Mouse (Mus musculus) cerebellum, adult 8-10 months (tissue): ENCODE results near the gene Mbd4.
A peak's percentile ranks its signal among the peaks of the same experiment; 100 is the strongest.
"Not testable (repeated sequence)": the region's sequence is repeated elsewhere in the genome, so short reads cannot be mapped to it uniquely, and the experiment has no call there.

Source experiments
- DNase-seq: peaks from one replicate; pipeline ENCODE4 v3.0.0; 2022

Mbd4 gene

DNA sequence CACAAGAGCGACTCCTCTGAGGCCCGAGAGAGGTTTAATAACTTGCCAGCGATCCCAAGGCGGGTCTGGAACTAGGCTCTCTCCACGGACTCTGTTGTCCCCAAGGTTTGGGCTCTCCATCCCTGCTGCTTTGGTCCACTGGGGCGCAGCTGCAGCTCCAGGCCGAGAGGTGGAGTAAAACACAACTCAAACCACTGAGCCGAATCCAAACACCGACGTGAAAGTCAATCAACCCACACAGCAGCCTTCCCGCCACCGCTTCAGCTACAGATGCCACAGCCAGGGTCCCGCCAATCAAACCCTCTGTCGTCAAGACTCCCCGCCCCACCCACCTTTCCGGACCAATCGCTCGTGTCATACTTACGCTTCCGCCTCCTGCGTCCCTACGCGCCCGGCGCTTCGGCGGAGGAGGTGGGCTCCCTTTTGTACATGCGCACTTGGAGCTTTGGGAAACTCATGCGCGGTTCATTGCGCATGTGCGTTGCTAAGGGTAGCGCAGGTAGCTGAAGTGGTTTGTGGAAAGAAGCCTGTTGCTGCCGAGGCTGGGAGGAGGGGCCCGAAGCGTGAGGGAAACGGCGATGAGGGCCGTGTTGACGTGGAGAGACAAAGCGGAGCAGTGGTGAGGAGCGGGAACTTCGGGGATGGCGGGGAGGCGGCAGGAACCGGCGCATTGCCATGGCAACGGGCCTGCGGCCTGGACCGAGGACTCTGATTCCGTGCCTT, at the start of gene Mbd4, which contains the start of gene Ift122:
TSS of gene Mbd4 (minus strand) at position 281 of the 723 bp plus-strand sequence.
TSS of gene Ift122 (plus strand) at position 380 of the 723 bp plus-strand sequence.
- peak; percentile 95 for DNase-seq

DNA sequence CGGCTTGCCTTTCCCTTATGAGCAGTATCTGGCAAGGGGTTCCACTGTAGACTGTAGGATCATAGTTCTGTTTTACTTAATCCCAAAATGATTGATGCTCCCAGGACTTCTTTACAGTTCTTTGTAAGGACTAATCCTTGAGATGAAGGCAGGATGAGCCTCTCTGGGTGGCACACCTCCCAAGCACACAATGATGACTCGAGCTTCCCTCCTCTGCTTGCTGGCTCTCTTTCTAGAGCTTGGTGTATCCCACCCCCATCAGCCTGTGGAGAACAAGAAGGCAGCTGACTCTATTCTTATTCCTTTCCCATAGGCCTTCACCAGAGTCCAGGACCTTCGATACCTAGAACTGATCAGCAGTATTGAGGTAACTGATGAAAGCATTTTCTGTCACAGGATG, 49.4 kb upstream of the Mbd4 start:
- DNase-seq, result no peak

DNA sequence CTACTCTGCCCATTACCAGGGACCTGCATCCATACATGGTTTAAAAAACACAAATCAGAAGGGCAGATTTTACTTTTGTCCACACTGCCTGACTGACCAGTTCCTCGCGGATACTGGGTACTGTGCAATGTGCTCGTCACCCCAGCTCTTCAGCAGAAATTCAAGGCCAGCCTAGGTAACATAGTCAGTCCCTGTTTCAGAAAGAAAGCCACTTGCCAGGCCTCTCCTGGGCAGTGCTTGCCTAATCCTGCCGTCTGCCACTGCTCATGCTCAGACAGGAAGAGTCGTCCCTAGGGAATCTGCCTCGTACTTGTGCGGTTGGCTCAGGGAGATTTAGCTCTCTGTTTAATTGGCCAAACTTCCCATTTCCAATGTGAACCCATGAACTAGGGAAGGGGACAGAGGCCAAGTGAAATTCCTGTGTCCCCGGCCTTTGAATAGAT, 48.3 kb upstream of the Mbd4 start:
- no peak for DNase-seq

DNA sequence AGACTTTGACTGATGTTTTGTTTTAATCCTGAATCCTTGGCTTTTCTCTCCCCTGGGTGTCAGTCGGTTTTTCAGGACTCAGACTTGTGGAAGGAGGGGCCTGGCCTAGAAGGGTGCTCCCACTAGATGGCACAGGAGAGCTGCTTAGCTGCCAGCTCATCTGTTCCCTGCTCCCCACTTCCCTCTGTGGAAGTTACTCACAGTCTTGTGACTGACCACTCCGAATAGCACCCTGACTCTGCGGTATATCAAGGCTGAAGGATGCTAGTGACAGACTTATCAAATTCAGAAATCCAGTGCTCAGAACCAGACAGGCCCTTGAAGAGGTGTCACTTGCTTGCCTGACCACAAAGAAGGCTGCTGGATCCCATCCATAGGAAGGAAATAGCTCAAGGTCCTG, 47.9 kb upstream of the Mbd4 start:
- DNase-seq, result peak; percentile 83

DNA sequence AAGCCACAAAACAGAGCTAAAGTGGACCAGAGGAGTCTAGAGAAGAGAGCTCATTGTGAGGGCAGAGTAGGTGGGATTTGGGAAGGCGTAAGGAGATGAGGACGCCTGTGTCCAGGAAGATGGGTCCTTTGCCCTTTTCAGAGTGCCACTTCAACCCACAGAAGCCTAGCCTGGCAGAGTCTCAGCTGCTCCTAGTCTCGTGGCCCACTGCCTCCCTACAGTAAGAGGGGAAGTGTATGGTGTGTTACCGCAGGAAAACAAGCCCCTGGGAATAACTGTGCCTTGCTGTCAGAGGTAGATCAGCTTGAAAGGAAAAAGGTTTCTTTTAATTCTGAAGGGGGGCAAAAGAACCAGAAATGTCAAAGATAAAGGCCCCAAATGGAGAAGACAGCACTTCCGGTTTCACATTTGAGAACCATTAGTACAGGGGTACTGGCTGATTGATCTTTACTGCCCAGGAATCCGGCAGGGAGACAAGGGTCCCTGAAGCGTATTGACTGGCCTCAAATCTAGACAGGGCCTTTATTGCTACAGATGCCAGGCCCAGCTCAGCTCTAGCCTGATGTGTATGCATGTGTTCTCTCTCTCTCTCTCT, 44.9 kb upstream of the Mbd4 start:
- no peak for DNase-seq

DNA sequence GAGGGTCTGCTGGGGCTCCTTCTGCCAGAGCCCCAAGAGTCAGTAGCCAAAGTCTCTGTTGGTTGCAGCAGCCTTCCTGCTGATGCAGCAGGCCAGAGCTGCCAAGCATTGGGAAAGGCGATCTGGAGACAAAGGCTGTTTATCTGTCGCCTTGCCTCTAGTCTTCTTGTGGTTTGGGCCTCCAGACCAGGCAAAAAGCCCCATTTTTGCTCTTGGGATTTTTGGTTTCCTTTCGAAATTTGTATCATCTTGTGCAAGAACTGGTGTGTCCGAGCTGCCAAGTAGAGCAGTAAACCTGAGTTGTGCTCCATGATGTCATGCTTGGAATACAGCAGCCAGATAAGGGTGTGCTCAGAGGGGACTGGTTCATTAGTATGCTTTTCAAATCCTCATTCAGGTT, 43.9 kb upstream of the Mbd4 start:
- no peak for DNase-seq

DNA sequence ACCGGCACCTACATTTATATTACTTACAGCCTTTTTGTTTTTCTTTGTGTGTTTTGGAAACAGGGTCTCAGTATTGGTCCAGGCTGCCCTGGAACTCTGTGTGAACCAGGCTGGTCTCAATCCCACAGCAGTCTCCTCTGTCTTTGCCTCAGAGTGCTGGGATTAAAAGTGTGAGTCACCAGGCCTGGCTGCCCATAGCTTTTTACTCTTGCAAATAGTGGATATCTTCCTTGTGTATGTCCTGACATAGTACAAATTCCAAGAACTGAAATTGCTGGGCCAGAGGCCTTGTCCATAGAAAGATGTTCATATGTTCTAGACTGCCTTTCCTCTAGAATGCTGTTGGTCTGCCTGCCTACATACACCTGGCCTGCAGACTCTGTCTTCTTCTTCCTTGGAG, 43.2 kb upstream of the Mbd4 start:
- DNase-seq, result no peak

DNA sequence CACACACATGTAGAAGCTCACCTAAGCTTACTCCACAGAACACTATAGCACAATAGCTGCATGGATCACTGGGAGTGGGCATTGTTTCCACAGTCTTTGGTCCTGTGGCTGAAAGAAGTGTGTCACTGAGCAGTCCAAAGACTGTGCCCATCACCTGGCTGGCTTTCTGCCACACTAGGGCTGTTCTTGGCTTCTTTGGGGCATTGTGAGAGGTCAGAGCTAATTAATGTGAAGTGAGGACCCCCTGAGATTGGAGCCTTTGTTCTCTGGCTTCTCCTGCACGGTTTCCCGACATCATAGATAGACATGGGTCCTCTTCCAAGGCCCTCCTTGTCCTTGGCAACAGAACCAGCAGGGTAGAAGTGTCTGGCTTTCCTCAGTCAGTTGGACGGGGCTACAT, 39.2 kb upstream of the Mbd4 start:
- no peak for DNase-seq

DNA sequence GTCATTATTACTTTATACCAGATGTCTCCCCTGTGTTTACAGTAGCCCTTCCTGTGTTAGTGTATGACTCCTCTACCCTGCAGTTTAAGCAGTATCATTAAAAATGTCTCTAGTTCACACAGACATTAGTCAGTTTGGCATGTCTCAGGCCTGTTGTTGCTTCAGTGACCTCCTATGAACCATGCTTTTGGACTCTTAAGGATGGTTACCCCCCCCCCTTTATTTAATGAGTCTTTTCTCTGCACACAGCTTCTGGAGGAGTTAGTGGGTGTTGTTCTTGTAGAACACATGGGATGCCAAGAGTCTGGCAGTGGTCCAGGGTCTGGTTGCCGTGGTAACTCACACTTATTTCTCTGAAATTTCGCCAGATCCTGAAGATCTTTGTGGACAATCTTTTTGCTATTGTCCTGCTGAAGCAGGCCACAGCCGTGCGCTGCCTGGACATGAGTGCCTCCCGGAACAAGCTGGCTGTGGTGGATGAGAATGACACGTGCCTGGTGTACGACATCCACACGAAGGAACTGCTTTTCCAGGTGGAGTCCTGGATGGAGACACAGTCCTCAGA, 38.4 kb upstream of the Mbd4 start:
- DNase-seq, result peak; percentile 53

DNA sequence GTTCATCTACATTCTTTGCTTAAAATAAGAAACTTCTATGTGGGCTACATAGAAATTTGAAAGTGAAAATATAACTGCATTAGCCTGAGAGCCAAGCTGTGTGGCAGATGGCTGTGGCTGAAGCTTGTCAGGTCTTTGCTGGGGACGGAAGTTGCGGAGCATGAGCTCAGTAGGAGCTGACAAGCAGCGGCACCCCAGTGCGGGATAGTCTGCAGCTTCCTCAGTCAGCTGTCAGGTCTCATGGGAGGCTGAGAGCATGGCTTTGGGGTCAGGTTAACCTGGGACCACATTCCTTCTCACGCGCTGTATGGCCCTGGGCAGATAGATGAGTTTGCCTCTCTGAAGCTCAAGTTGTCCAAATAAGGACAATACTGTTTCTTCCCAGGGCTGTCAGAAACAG, 37.9 kb upstream of the Mbd4 start:
- no peak for DNase-seq

DNA sequence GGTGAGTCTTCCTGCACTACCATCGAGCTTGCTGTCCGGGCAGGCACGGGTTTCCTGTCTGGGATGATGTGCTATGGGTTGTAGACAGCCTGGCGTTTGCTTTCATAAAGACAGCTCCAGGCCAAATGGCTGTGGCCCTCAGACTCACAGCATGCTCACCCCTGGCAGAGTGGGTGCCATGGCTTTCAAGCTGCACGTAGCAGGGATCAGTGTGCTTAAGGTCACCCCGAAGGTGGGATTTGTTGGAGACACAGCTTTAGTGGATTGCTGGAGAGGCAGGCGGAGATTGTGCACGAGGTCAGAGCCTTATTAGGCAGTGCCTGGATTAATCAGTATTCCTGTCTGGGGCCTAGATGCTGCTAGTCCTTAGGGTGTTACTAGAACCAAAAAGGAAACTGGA, 37.4 kb upstream of the Mbd4 start:
- DNase-seq, result no peak

DNA sequence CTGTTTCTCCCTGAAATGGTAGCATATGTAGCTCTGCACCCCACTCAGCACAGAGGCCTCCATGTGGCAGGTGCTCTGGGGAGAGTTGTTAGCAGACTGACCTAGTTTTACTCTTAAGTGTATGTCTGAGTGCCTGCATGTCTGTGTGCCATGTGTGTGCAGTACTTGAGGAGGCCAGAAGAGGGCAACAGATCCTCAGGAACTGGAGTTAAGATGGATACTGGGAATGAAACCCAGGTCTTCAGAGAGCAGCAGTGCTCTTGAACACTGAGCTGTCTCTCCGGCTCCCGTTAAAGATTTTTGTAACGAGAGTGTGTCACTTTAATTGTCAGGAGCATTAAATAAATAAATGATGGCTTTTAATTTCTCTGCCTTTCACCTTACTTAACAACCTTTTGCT, 35.1 kb upstream of the Mbd4 start:
- DNase-seq, result no peak

DNA sequence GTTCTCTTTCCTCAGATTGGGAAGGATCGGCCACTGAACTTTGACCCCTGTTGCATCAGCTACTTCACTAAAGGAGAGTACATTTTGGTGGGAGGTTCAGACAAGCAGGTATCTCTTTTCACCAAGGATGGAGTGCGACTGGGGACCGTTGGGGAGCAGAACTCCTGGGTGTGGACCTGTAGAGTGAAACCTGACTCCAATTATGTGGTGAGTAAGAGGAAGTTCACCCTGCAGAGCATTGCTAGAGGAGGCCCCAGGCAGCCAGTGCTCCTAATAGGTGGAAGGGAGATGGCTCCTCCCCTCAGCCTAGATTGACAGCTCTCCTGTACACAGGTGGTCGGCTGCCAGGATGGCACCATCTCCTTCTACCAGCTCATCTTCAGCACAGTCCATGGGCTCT, 33.7 kb upstream of the Mbd4 start:
- no peak for DNase-seq

DNA sequence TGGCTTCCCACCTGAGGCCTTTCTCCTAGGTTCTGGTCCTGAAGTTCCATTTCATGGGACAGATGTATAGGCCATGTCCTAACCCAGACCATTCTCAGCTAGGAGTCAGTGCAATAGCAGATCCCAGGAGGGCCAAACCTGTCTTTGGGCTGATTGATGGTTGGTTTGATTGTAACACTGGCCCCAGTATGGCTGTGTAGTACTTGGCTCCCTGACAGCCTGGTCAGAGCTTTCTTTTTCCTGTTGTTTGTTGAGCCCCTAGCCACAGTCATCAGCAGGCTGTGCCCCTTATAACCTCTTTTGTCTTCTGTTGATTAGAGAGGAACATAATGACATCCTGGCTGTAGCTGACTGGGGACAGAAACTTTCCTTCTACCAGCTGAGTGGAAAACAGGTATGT, 30.8 kb upstream of the Mbd4 start:
- no peak for DNase-seq

DNA sequence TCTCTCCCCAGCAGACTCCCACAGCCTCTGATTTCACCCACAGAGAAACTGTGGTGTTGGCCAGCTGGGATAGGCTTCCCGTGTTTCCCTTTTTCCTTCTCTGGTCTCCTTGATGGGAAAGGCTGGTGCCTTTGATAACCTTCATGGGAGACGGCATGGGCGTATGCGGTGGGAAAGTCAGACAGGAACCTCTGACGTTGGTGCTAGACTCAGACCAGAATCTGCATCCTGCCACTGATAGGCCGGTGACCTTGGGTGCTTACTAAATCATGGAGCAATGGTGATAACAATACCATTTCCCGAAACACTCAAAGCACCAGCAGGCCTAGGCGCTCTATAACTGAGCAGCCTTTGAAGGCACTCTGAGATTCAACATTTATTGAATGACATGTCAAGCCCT, 27.6 kb upstream of the Mbd4 start:
- no peak for DNase-seq

DNA sequence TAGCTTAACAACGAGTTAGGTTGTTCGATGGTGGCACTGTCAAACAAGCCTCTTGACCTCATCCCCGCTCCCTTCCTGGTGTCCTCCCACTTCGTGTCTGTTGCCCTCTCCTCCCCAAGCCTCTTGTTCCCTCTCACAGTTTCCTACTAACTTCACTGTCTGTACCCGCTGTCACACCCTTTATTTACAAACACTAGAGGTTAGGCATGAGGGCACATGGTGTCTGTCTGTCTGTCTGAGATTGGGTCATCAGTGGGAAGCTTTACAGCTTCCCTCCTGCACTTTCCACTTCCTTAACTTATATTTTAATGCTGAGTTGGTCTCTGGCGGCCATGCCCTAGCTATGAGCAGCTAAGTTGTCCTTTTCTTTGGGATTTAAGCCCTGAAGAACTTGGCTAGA, 26.6 kb upstream of the Mbd4 start:
- DNase-seq, result no peak

DNA sequence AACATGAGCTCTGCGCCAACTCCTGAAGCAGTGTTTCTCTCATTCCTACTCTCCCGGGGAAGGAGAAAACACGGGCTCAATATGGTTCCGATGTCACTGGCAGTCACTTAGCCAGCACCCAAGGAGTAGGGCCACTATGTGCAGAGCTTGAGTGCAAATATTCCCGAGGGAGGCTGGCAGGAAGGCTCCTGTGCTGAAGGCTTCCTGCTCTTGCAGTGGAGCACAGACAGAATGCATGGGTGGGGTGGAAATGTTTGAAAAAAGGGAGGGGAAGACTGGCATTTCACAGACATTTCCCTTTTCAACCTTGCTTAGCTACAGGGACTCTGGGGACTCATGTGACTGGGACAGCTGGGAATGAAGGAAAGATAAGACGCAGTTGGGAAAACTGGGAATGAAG, 25.5 kb upstream of the Mbd4 start:
- no peak for DNase-seq

DNA sequence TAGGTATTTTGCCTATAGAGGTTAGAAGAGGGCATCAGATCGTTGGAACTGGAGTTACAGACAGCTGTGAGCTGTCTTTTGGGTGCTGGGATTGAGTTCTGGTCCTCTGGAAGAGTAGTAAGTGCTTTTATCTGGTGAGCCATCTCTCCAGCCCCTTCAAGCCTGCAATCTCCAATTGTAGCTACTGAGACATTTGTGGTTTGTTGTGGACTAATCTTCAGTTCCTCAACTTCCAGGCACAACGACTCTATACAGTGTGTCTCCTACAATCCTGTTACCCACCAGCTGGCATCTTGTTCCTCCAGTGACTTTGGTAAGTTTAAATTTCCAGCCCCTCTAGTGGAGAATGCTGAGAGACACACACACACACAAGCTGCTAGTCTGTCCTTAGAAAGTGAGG, 24.1 kb upstream of the Mbd4 start:
- no peak for DNase-seq

DNA sequence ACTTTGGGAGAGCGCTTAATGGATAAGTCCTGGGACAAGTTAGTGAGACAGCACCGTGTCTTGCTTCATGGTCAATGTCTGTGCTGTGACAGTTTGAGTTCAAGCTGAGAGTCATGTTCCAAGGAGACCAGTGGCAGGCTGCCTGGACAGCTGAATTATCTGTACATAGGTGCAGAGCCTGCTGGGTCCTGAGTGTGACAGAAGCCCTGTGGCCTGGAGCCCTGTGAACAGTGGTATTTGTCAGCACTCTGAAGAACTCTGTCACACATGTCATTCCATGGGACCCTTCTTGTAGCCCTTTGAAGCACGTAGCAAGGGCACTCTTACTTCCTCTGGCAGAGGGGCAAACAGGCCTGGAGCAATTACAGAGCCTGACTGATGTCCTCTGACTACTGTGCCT, 18.1 kb upstream of the Mbd4 start:
- not testable (repeated sequence) for DNase-seq

DNA sequence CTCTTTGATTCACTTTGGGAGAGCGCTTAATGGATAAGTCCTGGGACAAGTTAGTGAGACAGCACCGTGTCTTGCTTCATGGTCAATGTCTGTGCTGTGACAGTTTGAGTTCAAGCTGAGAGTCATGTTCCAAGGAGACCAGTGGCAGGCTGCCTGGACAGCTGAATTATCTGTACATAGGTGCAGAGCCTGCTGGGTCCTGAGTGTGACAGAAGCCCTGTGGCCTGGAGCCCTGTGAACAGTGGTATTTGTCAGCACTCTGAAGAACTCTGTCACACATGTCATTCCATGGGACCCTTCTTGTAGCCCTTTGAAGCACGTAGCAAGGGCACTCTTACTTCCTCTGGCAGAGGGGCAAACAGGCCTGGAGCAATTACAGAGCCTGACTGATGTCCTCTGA, 14.0 kb upstream of the Mbd4 start:
- DNase-seq, result not testable (repeated sequence)

DNA sequence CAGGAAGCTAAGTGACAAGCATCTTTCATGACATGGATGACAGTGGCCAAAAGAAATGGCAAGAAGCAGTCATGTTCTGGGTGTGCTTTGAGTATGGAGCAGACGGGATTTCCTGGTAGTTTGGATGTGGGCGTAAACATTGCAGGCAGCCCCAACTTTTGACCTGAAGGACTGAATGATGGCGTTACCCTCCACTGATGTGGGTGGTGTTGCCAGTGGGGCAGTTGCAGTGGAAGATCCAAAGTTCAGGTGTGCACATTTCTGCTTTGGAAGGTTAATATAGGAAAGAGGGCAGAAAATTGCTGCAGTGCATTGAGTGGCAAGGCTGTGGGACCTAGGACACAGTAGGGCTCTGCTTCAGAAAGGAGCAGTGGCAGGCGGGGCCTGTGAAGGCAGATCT, 12.1 kb upstream of the Mbd4 start:
- DNase-seq, result no peak

DNA sequence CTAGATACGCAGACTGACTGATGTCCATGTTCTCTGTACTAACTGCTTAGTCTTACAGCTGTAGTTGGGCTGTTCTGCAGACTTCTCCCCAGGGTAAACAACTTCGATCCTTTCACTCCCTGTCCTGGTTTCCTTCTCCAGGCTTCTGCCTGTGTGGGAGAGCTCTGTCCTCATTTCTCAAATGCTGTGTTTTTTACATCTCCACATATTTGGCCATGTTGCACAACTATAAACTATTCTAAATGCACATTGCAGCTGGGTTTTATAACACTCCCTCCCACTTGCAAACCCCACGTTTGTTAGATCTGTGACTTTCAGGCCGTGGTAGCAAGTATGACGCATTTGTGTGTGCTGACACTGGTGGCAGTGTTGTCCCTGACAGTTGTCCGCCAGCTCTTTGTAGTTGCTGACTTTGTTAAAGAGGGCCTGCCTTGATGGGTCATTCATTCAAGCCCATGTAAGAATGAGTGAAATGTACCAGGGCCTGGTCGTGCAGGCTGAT, 10.2 kb upstream of the Mbd4 start:
- no peak for DNase-seq

DNA sequence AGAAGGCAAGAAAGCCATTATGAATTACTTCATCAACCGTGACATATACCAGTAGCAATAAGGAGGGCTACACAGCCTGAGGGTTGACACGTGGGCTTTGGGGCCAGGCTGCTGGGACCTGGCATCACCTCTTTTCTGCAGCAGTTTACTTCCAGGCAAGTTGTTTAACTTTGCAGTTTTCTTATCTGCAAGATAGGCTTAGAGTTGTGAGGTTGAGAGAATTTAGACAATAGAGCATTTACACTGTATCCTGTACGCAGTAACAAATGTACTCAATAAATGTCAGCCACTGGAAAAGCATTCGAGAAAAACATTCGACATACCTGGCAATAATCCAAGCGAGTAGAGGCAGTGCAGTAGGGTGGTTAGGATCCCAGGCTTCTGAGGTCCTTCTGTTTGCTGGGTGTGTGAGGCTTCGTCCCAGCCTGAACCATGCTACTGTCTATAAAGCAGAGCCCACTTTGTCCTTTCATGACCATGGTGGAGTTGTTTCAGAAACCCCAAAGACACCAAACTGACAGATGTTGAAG, 6.9 kb upstream of the Mbd4 start:
- no peak for DNase-seq

DNA sequence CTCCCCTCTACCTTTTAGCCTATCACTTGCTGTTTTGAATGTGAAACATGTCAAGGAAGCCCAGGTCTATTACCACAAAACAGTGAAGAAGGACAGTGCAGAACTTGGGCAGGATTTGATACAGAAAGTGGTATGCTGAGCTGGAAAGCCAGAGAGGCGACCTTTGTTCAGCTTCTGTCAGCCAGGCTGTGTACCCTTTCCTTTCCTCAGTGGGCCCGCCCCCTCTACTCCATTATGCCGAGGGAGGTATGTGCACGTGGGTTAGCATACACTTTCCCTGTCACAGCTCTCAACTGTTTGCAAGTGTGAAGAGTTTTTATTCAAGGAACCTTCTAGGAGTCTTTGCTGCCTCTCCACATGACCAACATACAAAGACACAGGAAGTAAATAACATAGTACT, 6.1 kb upstream of the Mbd4 start:
- DNase-seq, result no peak
